Mouse (Mus musculus) adrenal gland, postnatal 25 days (tissue): ENCODE data around the gene Afm. TPM values are rescaled to one million over a fixed set of nuclear protein-coding genes. Genes with fewer than 3 reads are reported as not detected.

Source experiments
- DNase-seq: peaks from one replicate; pipeline ENCODE4 v3.0.0; 2021; ENCODE audit warnings: mixed read lengths
- total RNA-seq: library from RNA; stranded (reverse); gene quantifications from 2 replicates; pipeline ENCODE4 v1.2.3, GENCODE M21; 2021

Afm gene
- total RNA-seq, 1 experiment from 2014 or later: not detected

- no peak for DNase-seq
Measured at GRCm38 (mm10) chr5:90551191-90551590, 32.5 kb downstream of the Afm start.

- DNase-seq: no peak
Measured at GRCm38 (mm10) chr5:90556052-90556451, 37.3 kb downstream of the Afm start.

- DNase-seq: no peak
Measured at GRCm38 (mm10) chr5:90560743-90561142, 42.0 kb downstream of the Afm start, which contains the start of gene 5830473C10Rik. Gene 5830473C10Rik (plus strand): TSS chr5:90561107.

DNA sequence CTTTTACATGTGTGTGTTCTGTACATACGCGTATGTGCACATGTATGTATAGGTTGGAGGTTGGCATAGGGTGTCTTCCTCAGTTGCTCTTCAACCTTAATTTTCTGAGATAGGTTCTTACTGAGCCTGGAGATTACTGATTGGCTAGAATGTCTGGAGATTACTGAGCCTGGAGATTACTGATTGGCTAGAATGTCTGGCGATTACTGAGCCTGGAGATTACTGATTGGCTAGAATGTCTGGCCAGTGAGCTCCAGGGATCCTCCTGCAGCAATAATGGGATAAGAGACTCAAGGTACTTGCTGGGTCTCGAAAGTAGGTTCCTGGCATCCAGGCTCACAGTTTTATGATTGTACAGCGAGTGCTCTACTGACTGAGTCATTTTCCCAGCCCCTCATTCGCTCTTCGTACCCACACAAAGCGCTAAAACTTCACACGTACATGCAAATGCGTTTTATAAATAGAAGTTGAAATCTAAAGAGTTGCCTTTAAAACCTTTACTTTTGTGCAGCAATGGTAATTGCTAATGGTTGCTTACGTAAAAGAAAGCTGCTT is 43.1 kb downstream of the Afm start:
- DNase-seq: no peak

DNA sequence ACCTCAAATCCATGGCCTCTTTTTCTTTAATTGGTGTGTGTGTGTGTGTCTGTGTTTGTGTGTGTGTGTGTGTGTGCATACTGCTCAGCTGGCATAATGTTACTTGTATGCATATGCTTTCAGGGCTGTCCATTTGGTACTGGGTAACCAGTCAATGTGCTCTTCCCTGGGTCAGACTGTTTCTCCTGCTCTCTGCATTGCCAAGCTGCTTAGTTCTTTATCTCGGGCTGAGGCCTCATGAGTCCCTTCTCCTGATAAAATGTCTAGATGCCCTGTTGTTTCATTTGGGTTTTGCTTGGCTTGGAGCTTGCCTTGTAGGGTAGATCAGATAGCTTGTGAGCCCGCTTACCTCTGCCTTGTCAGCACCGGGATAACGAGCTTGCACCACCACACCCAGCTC is 44.1 kb downstream of the Afm start:
- DNase-seq: no peak

GRCm38 (mm10) chr5:90564161-90564560 is 45.4 kb downstream of the Afm start:
- no peak for DNase-seq

GRCm38 (mm10) chr5:90565205-90565604 is 46.5 kb downstream of the Afm start:
- no peak for DNase-seq

GRCm38 (mm10) chr5:90567788-90568187 is 49.1 kb downstream of the Afm start:
- no peak for DNase-seq

DNA sequence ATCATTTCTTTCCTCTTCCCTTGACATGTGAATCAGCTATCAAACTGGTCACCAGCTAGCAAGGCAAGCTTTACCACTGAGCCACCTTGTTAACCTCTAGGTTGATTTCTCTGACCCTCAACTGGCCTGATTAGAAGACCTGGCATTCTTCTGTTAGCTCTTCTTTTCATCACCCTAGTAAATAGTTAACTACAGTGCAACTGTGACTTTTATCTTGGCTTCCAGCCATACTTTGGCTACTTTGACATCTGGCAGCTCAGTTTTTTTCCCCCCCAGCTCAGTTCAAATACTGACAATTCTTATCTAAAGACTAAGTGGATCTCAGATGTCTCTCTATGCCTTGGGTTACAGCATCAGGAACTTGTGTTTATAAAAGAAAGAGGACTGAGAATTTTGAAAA is 49.6 kb downstream of the Afm start:
- no peak for DNase-seq

DNA sequence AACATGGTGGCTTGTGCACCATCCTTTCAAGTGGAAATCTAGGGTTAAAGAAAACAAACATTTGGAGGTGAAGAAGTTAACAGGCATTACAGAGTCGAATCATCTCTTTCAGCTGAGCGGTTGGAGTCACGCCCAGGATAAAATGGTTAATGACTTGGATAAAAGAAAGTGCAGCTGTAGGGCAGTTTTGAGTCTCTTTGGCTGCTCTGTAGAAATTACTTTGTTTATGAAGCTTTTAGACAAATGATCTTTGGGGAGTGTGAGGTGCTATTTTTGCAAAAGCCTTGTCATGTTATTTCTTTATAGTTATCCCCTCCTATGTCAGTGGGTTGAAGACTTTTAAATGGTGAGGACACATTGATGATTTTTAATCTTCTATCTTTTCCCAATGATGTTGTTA is 52.5 kb downstream of the Afm start:
- DNase-seq: no peak

DNA sequence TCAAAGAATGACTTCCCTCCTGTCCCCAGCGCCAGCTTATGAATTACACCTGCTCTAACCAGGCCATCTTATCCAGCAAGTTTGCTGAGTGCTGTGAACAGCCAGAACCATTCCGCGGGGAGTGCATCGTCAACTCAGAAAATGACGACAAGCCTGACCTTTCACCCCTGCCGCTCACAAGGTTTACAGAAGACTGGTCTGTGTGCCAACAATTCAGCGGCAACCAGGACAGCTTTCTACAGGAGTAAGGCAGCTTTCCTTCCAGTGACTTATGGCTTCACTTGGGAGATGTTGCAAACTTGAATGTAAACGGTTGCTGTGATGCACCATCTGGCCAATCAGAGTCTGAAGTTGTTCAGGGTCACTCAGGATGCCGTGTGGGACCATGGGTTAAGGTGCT is 59.0 kb downstream of the Afm start:
- no peak for DNase-seq

DNA sequence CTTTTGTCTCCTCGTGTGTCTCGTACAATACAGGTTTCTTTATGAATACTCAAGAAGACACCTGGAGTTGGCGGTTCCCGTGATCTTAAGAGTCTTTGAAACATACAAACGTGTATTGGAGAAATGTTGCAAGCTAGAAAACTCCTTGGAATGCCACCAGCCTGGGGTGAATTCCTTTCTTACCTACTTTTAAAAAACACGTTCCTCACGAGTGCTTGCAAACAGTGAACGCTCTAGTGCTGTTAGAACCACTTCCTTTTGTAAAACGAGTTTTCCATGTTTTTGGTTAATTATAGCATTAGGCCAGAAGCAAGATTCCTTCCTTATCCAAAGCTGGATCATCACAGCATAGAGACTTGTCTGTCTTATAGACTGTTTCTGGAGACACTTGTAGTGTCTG is 60.8 kb downstream of the Afm start:
- no peak for DNase-seq

GRCm38 (mm10) chr5:90582179-90582578 is 63.4 kb downstream of the Afm start:
- DNase-seq: no peak

DNA sequence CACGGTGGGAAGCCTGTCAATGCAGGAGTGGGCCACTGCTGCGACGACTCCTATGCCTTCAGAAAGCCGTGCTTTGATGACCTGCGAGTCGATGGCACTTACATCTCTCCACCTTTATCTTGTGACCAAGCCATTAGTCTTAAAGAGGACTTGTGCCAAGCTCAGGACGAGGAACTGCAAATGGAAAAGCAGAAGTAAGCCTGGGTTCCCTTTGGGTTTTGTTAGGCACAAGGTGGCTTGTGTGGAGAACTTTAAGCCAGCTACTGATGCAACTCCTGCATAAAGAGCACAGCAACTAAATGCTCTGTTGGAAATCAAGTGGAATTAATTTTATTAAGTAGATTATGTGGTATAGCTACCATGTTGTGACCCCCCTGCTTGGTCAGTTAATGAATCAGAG is 66.1 kb downstream of the Afm start:
- no peak for DNase-seq

- no peak for DNase-seq
Measured at GRCm38 (mm10) chr5:90586511-90586910, 67.8 kb downstream of the Afm start.

DNA sequence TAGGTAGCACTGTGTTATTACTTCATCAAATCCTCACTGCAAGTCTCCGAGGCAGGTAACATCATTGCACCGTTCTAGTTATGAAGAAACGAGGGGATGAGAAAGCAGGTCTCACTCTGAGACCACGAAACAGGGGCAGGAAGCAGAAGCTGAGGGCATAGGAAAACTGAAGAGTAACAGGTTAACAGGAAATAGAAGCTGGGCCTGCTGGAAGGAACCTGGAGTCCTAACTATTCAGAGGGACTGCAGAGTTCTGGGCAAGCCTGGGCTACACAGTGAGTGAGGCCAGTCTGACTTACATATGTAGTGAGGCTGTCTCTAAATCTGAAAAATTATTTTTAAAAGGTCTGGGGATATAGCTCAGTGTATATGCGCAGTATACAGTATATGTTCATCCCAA is 69.4 kb downstream of the Afm start:
- no peak for DNase-seq

DNA sequence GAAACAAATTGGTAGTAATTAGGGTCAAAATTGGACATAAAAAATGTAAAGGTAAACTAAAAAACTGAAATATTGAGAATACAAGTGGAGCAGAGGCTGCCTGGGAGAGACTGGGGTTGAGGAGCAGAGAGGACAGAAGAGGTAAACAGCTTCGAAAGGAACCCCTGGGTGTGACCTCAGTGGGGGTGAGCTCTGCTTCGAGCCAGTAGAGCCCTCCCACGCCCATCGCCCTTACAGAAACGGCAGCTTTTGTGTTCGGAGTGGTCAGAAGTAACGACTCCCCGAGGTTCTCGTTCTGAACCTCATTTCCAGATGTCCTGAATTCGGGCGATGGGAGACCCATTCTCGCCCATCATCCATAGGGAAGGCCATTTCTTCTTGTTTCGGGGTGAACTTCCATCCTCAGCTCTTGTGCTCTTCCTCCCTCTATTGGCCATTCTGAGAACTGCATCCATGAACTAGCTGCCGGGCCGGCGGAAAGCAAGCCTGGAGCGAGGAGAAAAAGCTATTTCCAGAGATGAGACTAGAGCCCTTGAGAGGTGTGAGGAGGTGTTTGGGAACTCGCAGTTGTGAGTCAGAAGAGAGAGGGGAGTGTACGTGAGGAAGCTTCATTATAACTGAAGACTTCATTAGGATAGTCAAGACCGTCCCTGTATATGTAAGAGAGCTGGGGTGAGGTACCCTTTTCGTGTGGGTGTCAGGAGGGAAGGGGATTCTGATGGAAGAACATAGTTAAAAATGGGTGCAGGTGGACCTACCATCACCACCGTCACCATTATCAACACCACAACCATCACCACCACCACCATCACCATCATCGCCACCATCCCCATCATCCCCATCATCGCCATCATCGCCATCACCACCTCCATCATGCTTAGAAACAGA is 70.2 kb downstream of the Afm start:
- DNase-seq: peak; percentile 39

DNA sequence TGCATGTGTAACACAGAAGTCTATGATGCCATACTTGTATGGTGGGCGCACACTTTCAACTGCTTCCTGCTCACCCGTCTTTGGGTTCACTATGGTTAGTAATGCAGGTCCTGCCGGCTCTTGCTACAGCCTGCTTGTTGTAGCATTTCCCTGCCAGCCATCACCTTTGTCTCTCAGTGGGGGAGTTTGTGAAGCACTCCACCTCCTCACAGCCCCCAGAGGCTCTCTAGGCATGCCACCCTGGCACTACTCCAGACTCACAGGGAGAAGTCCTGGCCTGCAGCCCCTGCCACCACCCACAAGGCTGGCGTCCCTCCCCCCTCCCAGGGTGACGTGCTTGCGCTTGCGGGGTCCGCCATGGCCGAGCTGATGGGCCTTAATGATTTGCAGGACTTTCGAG is 71.9 kb downstream of the Afm start:
- DNase-seq: no peak

GRCm38 (mm10) chr5:90591936-90592335 is 73.2 kb downstream of the Afm start:
- DNase-seq: no peak

GRCm38 (mm10) chr5:90594945-90595344 is 76.2 kb downstream of the Afm start:
- DNase-seq: no peak

DNA sequence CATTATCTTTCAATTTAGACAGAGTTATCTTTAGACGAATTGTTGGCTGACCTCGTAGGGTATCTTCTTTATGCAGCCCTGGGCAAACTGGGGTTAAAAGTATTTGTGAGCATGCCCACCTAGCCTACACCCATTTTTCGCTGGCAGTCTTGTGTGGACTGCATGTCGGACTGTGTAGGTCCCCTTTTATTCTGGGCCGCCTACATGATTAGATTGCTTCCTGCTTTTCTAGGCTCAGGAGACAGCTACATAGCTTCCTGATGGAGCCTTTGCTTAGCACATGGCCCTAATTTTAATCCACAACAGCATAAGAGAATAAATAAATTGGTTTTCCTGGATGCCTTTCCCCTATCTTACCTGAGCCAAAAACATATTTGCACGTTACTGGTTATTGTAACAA is 77.4 kb downstream of the Afm start:
- DNase-seq: no peak

GRCm38 (mm10) chr5:90601469-90601868 is 82.7 kb downstream of the Afm start:
- DNase-seq: peak; percentile 8
